ENCODE assay signal across 10 mouse cellular contexts in genomic region chr15:98602921-98603458, GRCm38 (mm10). TPM values are rescaled to one million over a fixed set of nuclear protein-coding genes. Genes with fewer than 3 reads are reported as not detected.
DNase-seq lines count a peak whose midpoint lies in the region; ATAC-seq and TF ChIP-seq lines count a peak whose summit lies in the region.
"Had no signal": no experiment of that assay in that cellular context is flagged by ENCODE, and none has a peak within 500 bp of the region (broad histone marks: within the 10 kb centered on the region; RNA-seq: fewer than 3 reads in every experiment).

No protein-coding gene starts in this region.

- H3K9ac ChIP-seq in forebrain, embryonic 14.5 days (ENCODE audit: low read length): peak overlapping the region; percentile 32; the same call in 1 of the 2 replicates
- no peak overlapping the region for H3K9ac ChIP-seq in forebrain, embryonic 15.5 days (replicated peaks)
- peak overlapping the region; percentile 36; the same call in 1 of the 2 replicates for H3K9ac ChIP-seq in limb, embryonic 14.5 days (ENCODE audit: low read depth, low read length, severe bottlenecking)

- peaks cover 10% of the 10 kb centered on the region for H3K4me1 ChIP-seq in forebrain, embryonic 14.5 days (ENCODE audit: control insufficient read depth, insufficient read depth, low read length)
- peaks cover 34% of the 10 kb centered on the region for H3K4me1 ChIP-seq in forebrain, embryonic 15.5 days
- peaks cover 30% of the 10 kb centered on the region for H3K4me1 ChIP-seq in limb, embryonic 14.5 days (ENCODE audit: control insufficient read depth, insufficient read depth, low read length)

- intact Hi-C loops in heart, postnatal 10 days (cut with DNase I): no loop called here

- H3K9me3 ChIP-seq in forebrain, embryonic 14.5 days (replicated peaks; ENCODE audit: control insufficient read depth, low read length): no peaks in the 10 kb centered on the region
- no peaks in the 10 kb centered on the region for H3K9me3 ChIP-seq in forebrain, embryonic 15.5 days
- no peaks in the 10 kb centered on the region for H3K9me3 ChIP-seq in limb, embryonic 14.5 days (ENCODE audit: control insufficient read depth, low read length)
- H3K9me3 ChIP-seq: midbrain, embryonic 13.5 days had no signal

- DNase-seq in forebrain, embryonic 14.5 days (ENCODE audit: low spot score): no peak
- DNase-seq in MEL-GATA-1-ER (ENCODE audit: extremely low read depth, low read depth): peak; percentile 72
- peak; percentile 63 to 69 for DNase-seq in heart, postnatal 10 days
- no peak for DNase-seq in limb, embryonic 14.5 days (ENCODE audit: low spot score)
- DNase-seq in adrenal gland, adult (ENCODE audit: inconsistent age in 2 of 2, low spot score in 1 of 2): no peak
- DNase-seq in layer of hippocampus, postnatal 10 days (ENCODE audit: low spot score in 2 of 2): no peak
- DNase-seq in cerebellum, adult 18-20 months: no peak

- no peak for ATAC-seq in forebrain, embryonic 14.5 days
- no peak for ATAC-seq in forebrain, embryonic 15.5 days (replicated peaks)
- no peak for ATAC-seq in limb, embryonic 14.5 days (ENCODE audit: low FRiP score, low read depth)
- ATAC-seq: midbrain, embryonic 13.5 days had no signal

- no peak overlapping the region for H3K4me2 ChIP-seq in forebrain, embryonic 14.5 days (ENCODE audit: low read length)
- no peak overlapping the region for H3K4me2 ChIP-seq in forebrain, embryonic 15.5 days (replicated peaks)
- peak overlapping the region; percentile 42 for H3K4me2 ChIP-seq in limb, embryonic 14.5 days (replicated peaks; ENCODE audit: low read depth, low read length, severe bottlenecking)
- H3K4me2 ChIP-seq: midbrain, embryonic 13.5 days had no signal

- WGBS in forebrain, embryonic 14.5 days: 48% methylated on average over 4 of the region's 4 CpGs
- WGBS in forebrain, embryonic 15.5 days: 57% methylated on average over 4 of the region's 4 CpGs
- 50% methylated on average over 4 of the region's 4 CpGs for WGBS in limb, embryonic 14.5 days

- H3K27ac ChIP-seq in forebrain, embryonic 14.5 days (ENCODE audit: low read depth, low read length): no peak overlapping the region
- no peak overlapping the region for H3K27ac ChIP-seq in forebrain, embryonic 15.5 days (replicated peaks)
- 0 out of 2 replicates have a peak overlapping the region, but pooled peaks have one; percentile 33 for H3K27ac ChIP-seq in limb, embryonic 14.5 days (replicated peaks; ENCODE audit: low read depth, low read length)
- H3K27ac ChIP-seq: midbrain, embryonic 13.5 days had no signal

- peaks cover 59% of the 10 kb centered on the region for H3K36me3 ChIP-seq in forebrain, embryonic 14.5 days (ENCODE audit: control insufficient read depth, insufficient read depth, low read length)
- peaks cover 40% of the 10 kb centered on the region for H3K36me3 ChIP-seq in forebrain, embryonic 15.5 days
- peaks cover 69% of the 10 kb centered on the region for H3K36me3 ChIP-seq in limb, embryonic 14.5 days (ENCODE audit: control insufficient read depth, insufficient read depth, low read length)

- no peaks in the 10 kb centered on the region for H3K27me3 ChIP-seq in forebrain, embryonic 14.5 days (replicated peaks; ENCODE audit: control insufficient read depth, insufficient read depth, low read length)
- no peaks in the 10 kb centered on the region for H3K27me3 ChIP-seq in forebrain, embryonic 15.5 days
- H3K27me3 ChIP-seq in limb, embryonic 14.5 days (ENCODE audit: control insufficient read depth, insufficient read depth, low read length): no peaks in the 10 kb centered on the region
- H3K27me3 ChIP-seq: midbrain, embryonic 13.5 days had no signal

- TF ChIP-seq POLR2A in limb, embryonic 14.5 days (IDR thresholded peaks at IDR 0.05; ENCODE audit: borderline replicate concordance, extremely low read depth, insufficient read depth, insufficient read length): no peak

- no peak overlapping the region for H3K4me3 ChIP-seq in forebrain, embryonic 14.5 days (ENCODE audit: low read depth, low read length)
- no peak overlapping the region for H3K4me3 ChIP-seq in forebrain, embryonic 15.5 days
- 0 out of 2 replicates have a peak overlapping the region, but pooled peaks have one; percentile 1 for H3K4me3 ChIP-seq in limb, embryonic 14.5 days (replicated peaks; ENCODE audit: low read length)
- H3K4me3 ChIP-seq: midbrain, embryonic 13.5 days had no signal

RNA-seq across cellular contexts. Expression of gene Adcy6, which starts 6.9 kb away (rescaled TPM):
- 6.4 and 10.4 TPM in 2 replicates for polyA plus RNA-seq in forebrain, embryonic 14.5 days (2014; fragmentation: Nextera tagmentation; extraction: Ambion mirVana)
- polyA plus RNA-seq in forebrain, embryonic 15.5 days (2015; fragmentation: Nextera tagmentation; extraction: Ambion mirVana): 12.5 and 13.8 TPM in 2 replicates
- total RNA-seq in heart, postnatal 10 days (2021): 100 to 1,000 TPM; 187 to 200 TPM
- polyA plus RNA-seq in limb, embryonic 14.5 days (2012; rRNA removed): 74.0 and 82.0 TPM in 2 replicates
- polyA plus RNA-seq in limb, embryonic 14.5 days (2014; fragmentation: Nextera tagmentation; extraction: Ambion mirVana): 14.3 and 16.2 TPM in 2 replicates
- total RNA-seq in layer of hippocampus, postnatal 10 days (2021): 10 to 100 TPM; 41.4 to 44.6 TPM

RNA-seq across cellular contexts. Expression of gene Cacnb3, which starts 27.6 kb away (rescaled TPM):
- polyA plus RNA-seq in forebrain, embryonic 14.5 days (2014; fragmentation: Nextera tagmentation; extraction: Ambion mirVana): 75.9 and 95.4 TPM in 2 replicates
- 134 and 138 TPM in 2 replicates for polyA plus RNA-seq in forebrain, embryonic 15.5 days (2015; fragmentation: Nextera tagmentation; extraction: Ambion mirVana)
- total RNA-seq in heart, postnatal 10 days (2021): 10 to 100 TPM; 13.6 to 14.0 TPM
- polyA plus RNA-seq in limb, embryonic 14.5 days (2012; rRNA removed): 75.2 and 105 TPM in 2 replicates
- polyA plus RNA-seq in limb, embryonic 14.5 days (2014; fragmentation: Nextera tagmentation; extraction: Ambion mirVana): 33.9 and 40.8 TPM in 2 replicates
- total RNA-seq in layer of hippocampus, postnatal 10 days (2021): 100 to 1,000 TPM; 139 to 147 TPM

RNA-seq across cellular contexts. Expression of gene 4930415O20Rik, which starts 32.2 kb away (rescaled TPM):
- polyA plus RNA-seq in forebrain, embryonic 14.5 days (2014; fragmentation: Nextera tagmentation; extraction: Ambion mirVana): not detected in 2 replicates
- 0.56 TPM in 1 of 2 replicates, not detected in the other for polyA plus RNA-seq in forebrain, embryonic 15.5 days (2015; fragmentation: Nextera tagmentation; extraction: Ambion mirVana)
- total RNA-seq in heart, postnatal 10 days (2021): under 1 TPM in 1 of 2 experiments, not detected in 1; 0.53 TPM
- not detected in 2 replicates for polyA plus RNA-seq in limb, embryonic 14.5 days (2012; rRNA removed)
- 0.37 TPM in 1 of 2 replicates, not detected in the other for polyA plus RNA-seq in limb, embryonic 14.5 days (2014; fragmentation: Nextera tagmentation; extraction: Ambion mirVana)
- total RNA-seq in layer of hippocampus, postnatal 10 days (2021): not detected
- polyA plus RNA-seq: cortical plate, adult 2 months; midbrain, embryonic 13.5 days had no signal

RNA-seq across cellular contexts. Expression of gene Ccnt1, which starts 32.3 kb away (rescaled TPM):
- 51.3 and 61.7 TPM in 2 replicates for polyA plus RNA-seq in forebrain, embryonic 14.5 days (2014; fragmentation: Nextera tagmentation; extraction: Ambion mirVana)
- polyA plus RNA-seq in forebrain, embryonic 15.5 days (2015; fragmentation: Nextera tagmentation; extraction: Ambion mirVana): 66.5 and 72.0 TPM in 2 replicates
- 10 to 100 TPM; 34.5 to 40.0 TPM for total RNA-seq in heart, postnatal 10 days (2021)
- polyA plus RNA-seq in limb, embryonic 14.5 days (2012; rRNA removed): 19.4 and 21.6 TPM in 2 replicates
- polyA plus RNA-seq in limb, embryonic 14.5 days (2014; fragmentation: Nextera tagmentation; extraction: Ambion mirVana): 45.3 and 53.4 TPM in 2 replicates
- 10 to 100 TPM; 36.0 to 51.6 TPM for total RNA-seq in layer of hippocampus, postnatal 10 days (2021)

RNA-seq across cellular contexts. Expression of gene Ddx23, which starts 59.7 kb away (rescaled TPM):
- polyA plus RNA-seq in forebrain, embryonic 14.5 days (2014; fragmentation: Nextera tagmentation; extraction: Ambion mirVana): 18.2 and 24.3 TPM in 2 replicates
- polyA plus RNA-seq in forebrain, embryonic 15.5 days (2015; fragmentation: Nextera tagmentation; extraction: Ambion mirVana): 23.5 and 25.0 TPM in 2 replicates
- 10 to 100 TPM; 55.2 to 57.2 TPM for total RNA-seq in heart, postnatal 10 days (2021)
- 47.0 and 54.0 TPM in 2 replicates for polyA plus RNA-seq in limb, embryonic 14.5 days (2012; rRNA removed)
- polyA plus RNA-seq in limb, embryonic 14.5 days (2014; fragmentation: Nextera tagmentation; extraction: Ambion mirVana): 22.6 and 26.5 TPM in 2 replicates
- total RNA-seq in layer of hippocampus, postnatal 10 days (2021): 10 to 100 TPM; 78.3 to 81.4 TPM

Comparison
In these comparisons a context has a peak if more than half of its experiments do, and no peak if none do; other contexts are left out.
1. DNase-seq: peak in MEL-GATA-1-ER (single experiment) and heart, postnatal 10 days (2 of 2); none in forebrain, embryonic 14.5 days (single experiment), limb, embryonic 14.5 days (single experiment), adrenal gland, adult (0 of 2), layer of hippocampus, postnatal 10 days (0 of 2) and cerebellum, adult 18-20 months (0 of 2).